Mouse (Mus musculus): ENCODE data around the gene Gm11733. TPM values are rescaled to one million over a fixed set of nuclear protein-coding genes. Genes with fewer than 3 reads are reported as not detected.

Gm11733 gene
- total and polyA plus RNA-seq, 3 experiments, result 0.10 TPM; not detected in 2

GRCm38 (mm10) chr11:117491408-117492208, 7.4 kb downstream of the Gm11733 start:
- H3K27me3 ChIP-seq (replicated peaks), result peaks cover 14% of the 10 kb centered on the region
- dilution Hi-C loops (cut with MboI; ENCODE audit: extremely low pct_ligation_motif_present, extremely low pct_unique_long_range_greater_than_20kb, low sequenced_read_pairs), result no loop called here
- no peak for TF ChIP-seq HCFC1 (IDR thresholded peaks at IDR 0.05; ENCODE audit: low read depth, low read length)
- TF ChIP-seq POLR2AphosphoS2 (IDR thresholded peaks at IDR 0.05; ENCODE audit: low read depth, low read length), result no peak
- TF ChIP-seq ZMIZ1 (IDR thresholded peaks at IDR 0.05; ENCODE audit: low read depth, low read length), result no peak
- no peaks in the 10 kb centered on the region for H3K36me3 ChIP-seq (replicated peaks in 1 of 2; ENCODE audit: control insufficient read depth in 1 of 2, insufficient read depth in 1 of 2, low read length in 1 of 2)
- H3K4me1 ChIP-seq (ENCODE audit: control insufficient read depth in 1 of 2, insufficient read depth in 2 of 2), result peaks cover 0 to 18% of the 10 kb centered on the region in 2 experiments; a peak in 2 of 4 replicates
- no peak for DNase-seq (ENCODE audit: extremely low read depth)
- H3K4me3 ChIP-seq (replicated peaks in 1 of 3; ENCODE audit: low read depth in 2 of 3, low read length in 2 of 3, poor library complexity in 1 of 3), result no peak overlapping the region
- H3K9ac ChIP-seq (ENCODE audit: insufficient read depth, low read depth), result no peak overlapping the region
- no peak overlapping the region for H3K4me2 ChIP-seq (ENCODE audit: insufficient read depth, low read depth, poor library complexity, severe bottlenecking)
- H3K79me2 ChIP-seq (replicated peaks; ENCODE audit: control insufficient read depth, extremely low read depth, insufficient read depth, poor library complexity, severe bottlenecking), result no peaks in the 10 kb centered on the region
- H3K27ac ChIP-seq (ENCODE audit: insufficient read depth, low read depth), result no peak overlapping the region
- peaks cover 13% of the 10 kb centered on the region for H3K9me3 ChIP-seq (replicated peaks; ENCODE audit: low read length)
- in situ Hi-C loops (cut with MboI; ENCODE audit: low pct_ligation_motif_present, low pct_unique_long_range_greater_than_20kb, low sequenced_read_pairs), result no loop called here

GRCm38 (mm10) chr11:117492209-117492505, 8.0 kb downstream of the Gm11733 start:
- Histone ChIP-seq H3K27me3 (replicated peaks) (peaks cover 18% of the 10 kb centered on the region), H3K9ac (ENCODE audit: insufficient read depth, low read depth) (no peak overlapping the region), H3K36me3 (replicated peaks in 1 of 2; ENCODE audit: control insufficient read depth in 1 of 2, insufficient read depth in 1 of 2, low read length in 1 of 2) (no peaks in the 10 kb centered on the region), H3K4me2 (ENCODE audit: insufficient read depth, low read depth, poor library complexity, severe bottlenecking) (no peak overlapping the region), H3K27ac (ENCODE audit: insufficient read depth, low read depth) (no peak overlapping the region), H3K9me3 (replicated peaks; ENCODE audit: low read length) (peaks cover 13% of the 10 kb centered on the region), H3K79me2 (replicated peaks; ENCODE audit: control insufficient read depth, extremely low read depth, insufficient read depth, poor library complexity, severe bottlenecking) (no peaks in the 10 kb centered on the region), H3K4me1 (ENCODE audit: control insufficient read depth in 1 of 2, insufficient read depth in 2 of 2) (peaks cover 0 to 24% of the 10 kb centered on the region in 2 experiments; a peak in 2 of 4 replicates), H3K4me3 (replicated peaks in 1 of 3; ENCODE audit: low read depth in 2 of 3, low read length in 2 of 3, poor library complexity in 1 of 3) (no peak overlapping the region)
- no peak for TF ChIP-seq SMC3 (IDR thresholded peaks at IDR 0.05; ENCODE audit: low read depth, low read length)
- TF ChIP-seq NRF1 (IDR thresholded peaks at IDR 0.05; ENCODE audit: low read depth, low read length), result no peak
- no peak for TF ChIP-seq ZMIZ1 (IDR thresholded peaks at IDR 0.05; ENCODE audit: low read depth, low read length)
- TF ChIP-seq ETS1 (conservative IDR thresholded peaks at IDR 0.05; ENCODE audit: low read depth, low read length), result no peak
- TF ChIP-seq RAD21 (IDR thresholded peaks at IDR 0.05; ENCODE audit: low read depth, low read length), result no peak
- no peak for TF ChIP-seq JUN (IDR thresholded peaks at IDR 0.05; ENCODE audit: insufficient read depth, low read depth, low read length)
- no peak for TF ChIP-seq EP300 (IDR thresholded peaks at IDR 0.05; ENCODE audit: low read length)
- no peak for TF ChIP-seq ZNF384 (IDR thresholded peaks at IDR 0.05; ENCODE audit: low read depth, low read length)
- TF ChIP-seq BHLHE40 (IDR thresholded peaks at IDR 0.05; ENCODE audit: low read depth, low read length), result no peak
- no peak for TF ChIP-seq KAT2A (IDR thresholded peaks at IDR 0.05; ENCODE audit: insufficient replicate concordance, low read length)
- TF ChIP-seq ELF1 (IDR thresholded peaks at IDR 0.05; ENCODE audit: low read depth, low read length), result no peak
- TF ChIP-seq MEF2A (IDR thresholded peaks at IDR 0.05; ENCODE audit: borderline replicate concordance, low read depth, low read length), result no peak
- TF ChIP-seq MAFK (IDR thresholded peaks at IDR 0.05; ENCODE audit: insufficient replicate concordance, low read length), result no peak
- no peak for TF ChIP-seq E2F4 (IDR thresholded peaks at IDR 0.05; ENCODE audit: insufficient replicate concordance, low read depth, low read length)
- no peak for TF ChIP-seq MYC (IDR thresholded peaks at IDR 0.05; ENCODE audit: low read depth, low read length)
- TF ChIP-seq IRF4 (IDR thresholded peaks at IDR 0.05; ENCODE audit: low read depth, low read length), result no peak
- no peak for TF ChIP-seq NELFE (IDR thresholded peaks at IDR 0.05; ENCODE audit: low read depth, low read length)
- no peak for TF ChIP-seq UBTF (IDR thresholded peaks at IDR 0.05; ENCODE audit: low read depth, low read length)
- in situ Hi-C loops (cut with MboI; ENCODE audit: low pct_ligation_motif_present, low pct_unique_long_range_greater_than_20kb, low sequenced_read_pairs) (no loop called here), dilution Hi-C loops (cut with MboI; ENCODE audit: extremely low pct_ligation_motif_present, extremely low pct_unique_long_range_greater_than_20kb, low sequenced_read_pairs) (no loop called here)
- DNase-seq (ENCODE audit: extremely low read depth), result no peak
